ENCODE assay signal across 8 mouse cellular contexts in the genomic region with DNA sequence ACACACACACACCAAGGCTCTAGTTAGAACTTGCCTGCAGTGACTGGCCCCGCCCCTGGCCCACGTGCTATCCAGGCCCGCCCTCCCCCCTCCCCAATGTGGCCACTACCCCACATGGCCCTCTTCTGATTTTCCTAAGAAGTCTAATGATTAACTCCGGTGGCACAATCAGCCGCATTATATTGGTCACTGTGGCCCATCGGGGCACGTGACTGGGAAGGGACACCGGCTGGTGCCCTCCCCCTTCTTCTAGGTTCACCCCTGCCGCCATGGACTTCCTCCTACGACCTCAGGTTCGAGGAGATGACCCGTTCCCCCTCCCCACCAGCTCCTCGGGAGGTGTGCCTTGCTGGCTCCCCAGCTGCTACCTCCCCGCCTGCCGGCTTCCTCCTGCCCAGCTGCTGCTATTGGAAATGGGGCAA. TPM values are rescaled to one million over a fixed set of nuclear protein-coding genes. Genes with fewer than 3 reads are reported as not detected.
A peak's percentile ranks its signal among the peaks of the same experiment; 100 is the strongest.
DNase-seq lines count a peak whose midpoint lies in the region; ATAC-seq and TF ChIP-seq lines count a peak whose summit lies in the region.

No protein-coding gene starts in this region.

- 0 out of 2 replicates have a peak overlapping the region, but pooled peaks have one; percentile 3 for H3K4me3 ChIP-seq in heart, embryonic 13.5 days
- peak overlapping the region; percentile 51 for H3K4me3 ChIP-seq in intestine, embryonic 16.5 days (ENCODE audit: low read length)
- peak overlapping the region; percentile 39 for H3K4me3 ChIP-seq in liver, embryonic 15.5 days (replicated peaks)
- H3K4me3 ChIP-seq in small intestine, adult 2 months (ENCODE audit: low read depth, low read length) = peak overlapping the region; percentile 63

- 0 out of 2 replicates have a peak overlapping the region, but pooled peaks have one; percentile 5 for H3K27ac ChIP-seq in heart, embryonic 13.5 days (replicated peaks)
- peak overlapping the region; percentile 68 for H3K27ac ChIP-seq in intestine, embryonic 16.5 days (ENCODE audit: low read length)
- 0 out of 2 replicates have a peak overlapping the region, but pooled peaks have one; percentile 24 for H3K27ac ChIP-seq in liver, embryonic 15.5 days (replicated peaks)
- H3K27ac ChIP-seq in small intestine, adult 2 months (ENCODE audit: insufficient read depth, low read depth, low read length) = peak overlapping the region; percentile 68

- H3K27me3 ChIP-seq in heart, embryonic 13.5 days (replicated peaks) = no peaks in the 10 kb centered on the region
- H3K27me3 ChIP-seq in intestine, embryonic 16.5 days (replicated peaks; ENCODE audit: control insufficient read depth, insufficient read depth, low read length) = no peaks in the 10 kb centered on the region
- peaks cover 16% of the 10 kb centered on the region for H3K27me3 ChIP-seq in liver, embryonic 15.5 days
- H3K27me3 ChIP-seq in small intestine, adult 2 months (ENCODE audit: control insufficient read depth, insufficient read depth, low read length) = no peaks in the 10 kb centered on the region

- no peak for TF ChIP-seq POLR2A in small intestine, adult 2 months (IDR thresholded peaks at IDR 0.05; ENCODE audit: low read depth, low read length)

- peaks cover 39% of the 10 kb centered on the region for H3K36me3 ChIP-seq in heart, embryonic 13.5 days
- H3K36me3 ChIP-seq in intestine, embryonic 16.5 days (ENCODE audit: control insufficient read depth, insufficient read depth, low read length) = peaks cover 9% of the 10 kb centered on the region; the same call in 1 of the 2 replicates
- H3K36me3 ChIP-seq in liver, embryonic 15.5 days (replicated peaks) = peaks cover 35% of the 10 kb centered on the region
- peaks cover 34% of the 10 kb centered on the region for H3K36me3 ChIP-seq in small intestine, adult 2 months (ENCODE audit: control insufficient read depth, insufficient read depth, low read length)

- DNase-seq in heart, adult 18-20 months = no peak
- DNase-seq in spleen, postnatal 10 days (ENCODE audit: low spot score in 2 of 2) = no peak
- no peak for DNase-seq in left cerebral cortex, adult 9 months (ENCODE audit: low spot score in 2 of 2)

- ATAC-seq in heart, embryonic 13.5 days (ENCODE audit: extremely low read depth, insufficient number of reproducible peaks, low FRiP score, low TSS enrichment) = no peak
- peak; percentile 44 for ATAC-seq in intestine, embryonic 16.5 days
- no peak for ATAC-seq in liver, embryonic 15.5 days (ENCODE audit: insufficient read depth)
- ATAC-seq in cerebellum, adult (ENCODE audit: insufficient number of reproducible peaks, low FRiP score, low TSS enrichment) = no peak

- H3K4me1 ChIP-seq in heart, embryonic 13.5 days = peaks cover 49% of the 10 kb centered on the region
- peaks cover 21% of the 10 kb centered on the region for H3K4me1 ChIP-seq in intestine, embryonic 16.5 days (ENCODE audit: control insufficient read depth, insufficient read depth, low read length)
- H3K4me1 ChIP-seq in liver, embryonic 15.5 days (replicated peaks) = peaks cover 50% of the 10 kb centered on the region
- H3K4me1 ChIP-seq in small intestine, adult 2 months (ENCODE audit: control insufficient read depth, insufficient read depth, insufficient read length, low read length) = peaks cover 28% of the 10 kb centered on the region

- H3K9me3 ChIP-seq in heart, embryonic 13.5 days = no peaks in the 10 kb centered on the region
- H3K9me3 ChIP-seq in intestine, embryonic 16.5 days (ENCODE audit: control insufficient read depth, low read length) = no peaks in the 10 kb centered on the region
- no peaks in the 10 kb centered on the region for H3K9me3 ChIP-seq in liver, embryonic 15.5 days (replicated peaks)

- H3K9ac ChIP-seq in heart, embryonic 13.5 days = peak overlapping the region; percentile 91
- H3K9ac ChIP-seq in intestine, embryonic 16.5 days (ENCODE audit: low read depth, low read length) = peak overlapping the region; percentile 64
- peak overlapping the region; percentile 23; the same call in 1 of the 2 replicates for H3K9ac ChIP-seq in liver, embryonic 15.5 days

- no peak for TF ChIP-seq CTCF in small intestine, adult 2 months (IDR thresholded peaks at IDR 0.05; ENCODE audit: extremely low read depth, insufficient read length, insufficient replicate concordance, low read depth, low read length)

- H3K4me2 ChIP-seq in heart, embryonic 13.5 days = peak overlapping the region; percentile 96
- H3K4me2 ChIP-seq in intestine, embryonic 16.5 days (ENCODE audit: low read depth, low read length) = peak overlapping the region; percentile 86
- H3K4me2 ChIP-seq in liver, embryonic 15.5 days = peak overlapping the region; percentile 54

- WGBS in heart, embryonic 13.5 days = 14% methylated on average over 15 of the region's 15 CpGs
- WGBS in intestine, embryonic 16.5 days = 15% methylated on average over 15 of the region's 15 CpGs
- 8% methylated on average over 15 of the region's 15 CpGs for WGBS in liver, embryonic 15.5 days (ENCODE audit: insufficient replicate concordance)
- 20% methylated on average over 15 of the region's 15 CpGs for WGBS in small intestine, adult 2 months

RNA-seq across cellular contexts. Expression of a gene that starts 4.4 kb away (rescaled TPM):
- 26.9 and 29.3 TPM in 2 replicates for polyA plus RNA-seq in heart, embryonic 13.5 days (2015; fragmentation: Nextera tagmentation; extraction: Ambion mirVana)
- total RNA-seq in heart, adult 18-20 months (2021) = 10 to 100 TPM; 25.5 to 30.3 TPM
- polyA plus RNA-seq in intestine, embryonic 16.5 days (2015; fragmentation: Nextera tagmentation; extraction: Ambion mirVana) = 52.7 and 59.2 TPM in 2 replicates
- 8.9 and 10.3 TPM in 2 replicates for polyA plus RNA-seq in liver, embryonic 15.5 days (2015; fragmentation: Nextera tagmentation; extraction: Ambion mirVana)
- 51.4 and 90.6 TPM in 2 replicates for polyA plus RNA-seq in small intestine, adult 2 months (2012; rRNA removed)

RNA-seq across cellular contexts. Expression of a gene that starts 4.7 kb away (rescaled TPM):
- 25.8 and 28.7 TPM in 2 replicates for polyA plus RNA-seq in heart, embryonic 13.5 days (2015; fragmentation: Nextera tagmentation; extraction: Ambion mirVana)
- 10 to 100 TPM; 19.3 to 23.0 TPM for total RNA-seq in heart, adult 18-20 months (2021)
- 37.0 and 38.1 TPM in 2 replicates for polyA plus RNA-seq in intestine, embryonic 16.5 days (2015; fragmentation: Nextera tagmentation; extraction: Ambion mirVana)
- 7.7 and 8.8 TPM in 2 replicates for polyA plus RNA-seq in liver, embryonic 15.5 days (2015; fragmentation: Nextera tagmentation; extraction: Ambion mirVana)
- polyA plus RNA-seq in small intestine, adult 2 months (2012; rRNA removed) = 34.0 and 64.7 TPM in 2 replicates

RNA-seq across cellular contexts. Expression of a gene that starts 14.8 kb away (rescaled TPM):
- polyA plus RNA-seq in heart, embryonic 13.5 days (2015; fragmentation: Nextera tagmentation; extraction: Ambion mirVana) = 0.25 TPM in 1 of 2 replicates, not detected in the other
- not detected for total RNA-seq in heart, adult 18-20 months (2021)
- polyA plus RNA-seq in intestine, embryonic 16.5 days (2015; fragmentation: Nextera tagmentation; extraction: Ambion mirVana) = 0.12 and 0.57 TPM in 2 replicates
- not detected in 2 replicates for polyA plus RNA-seq in liver, embryonic 15.5 days (2015; fragmentation: Nextera tagmentation; extraction: Ambion mirVana)
- 0.58 and 1.9 TPM in 2 replicates for polyA plus RNA-seq in small intestine, adult 2 months (2012; rRNA removed)

RNA-seq across cellular contexts. Expression of a gene that starts 17.1 kb away (rescaled TPM):
- polyA plus RNA-seq in heart, embryonic 13.5 days (2015; fragmentation: Nextera tagmentation; extraction: Ambion mirVana) = 163 and 164 TPM in 2 replicates
- total RNA-seq in heart, adult 18-20 months (2021) = 100 to 1,000 TPM; 288 to 330 TPM
- polyA plus RNA-seq in intestine, embryonic 16.5 days (2015; fragmentation: Nextera tagmentation; extraction: Ambion mirVana) = 113 and 117 TPM in 2 replicates
- 49.3 and 55.5 TPM in 2 replicates for polyA plus RNA-seq in liver, embryonic 15.5 days (2015; fragmentation: Nextera tagmentation; extraction: Ambion mirVana)
- 159 and 230 TPM in 2 replicates for polyA plus RNA-seq in small intestine, adult 2 months (2012; rRNA removed)

RNA-seq across cellular contexts. Expression of a gene that starts 19.7 kb away (rescaled TPM):
- 16.2 and 19.9 TPM in 2 replicates for polyA plus RNA-seq in heart, embryonic 13.5 days (2015; fragmentation: Nextera tagmentation; extraction: Ambion mirVana)
- 10 to 100 TPM; 10.7 to 10.8 TPM for total RNA-seq in heart, adult 18-20 months (2021)
- polyA plus RNA-seq in intestine, embryonic 16.5 days (2015; fragmentation: Nextera tagmentation; extraction: Ambion mirVana) = 28.5 and 28.7 TPM in 2 replicates
- polyA plus RNA-seq in liver, embryonic 15.5 days (2015; fragmentation: Nextera tagmentation; extraction: Ambion mirVana) = 5.1 and 5.5 TPM in 2 replicates
- 51.7 and 135 TPM in 2 replicates for polyA plus RNA-seq in small intestine, adult 2 months (2012; rRNA removed)

Comparison
In these comparisons a context has a peak if more than half of its experiments do, and no peak if none do; other contexts are left out.
1. H3K27ac ChIP-seq: peak in every context shown above with its lines; median percentile 68 in intestine, embryonic 16.5 days; 68 in small intestine, adult 2 months; 24 in liver, embryonic 15.5 days; 5 in heart, embryonic 13.5 days.
2. H3K4me3 ChIP-seq: peak in every context shown above with its lines; median percentile 63 in small intestine, adult 2 months; 51 in intestine, embryonic 16.5 days; 39 in liver, embryonic 15.5 days; 3 in heart, embryonic 13.5 days.
3. H3K9ac ChIP-seq: peak in every context shown above with its lines; median percentile 91 in heart, embryonic 13.5 days; 64 in intestine, embryonic 16.5 days; 23 in liver, embryonic 15.5 days.